Mouse (Mus musculus) intestine, postnatal 0 days (tissue): ENCODE data around the gene Kdm6a. TPM values are rescaled to one million over a fixed set of nuclear protein-coding genes. Genes with fewer than 3 reads are reported as not detected.
A peak's percentile ranks its signal among the peaks of the same experiment; 100 is the strongest.

Experiments
- ATAC-seq: fragments of 200-750 bp; cut with Nextera tagmentation; 2 replicates; pipeline ENCODE4 v1.8.0; 2017; ENCODE audit warnings: mild to moderate bottlenecking, moderate TSS enrichment, moderate library complexity
- H3K27ac ChIP-seq: fragments of 300-500 bp; sonication (generic); 2 replicates; pipeline ENCODE4 v1.5.1; 2014; ENCODE audit warnings: mild to moderate bottlenecking, low read depth, low read length, moderate library complexity
- H3K27me3 ChIP-seq: fragments of 300-500 bp; sonication (generic); replicated peaks from 2 replicates; pipeline ENCODE4 v1.6.1; 2014; ENCODE audit warnings: low read length, mixed read lengths; ENCODE audit not compliant: control insufficient read depth, insufficient read depth
- H3K36me3 ChIP-seq: fragments of 300-500 bp; sonication (generic); 2 replicates; pipeline ENCODE4 v1.6.1; 2014; ENCODE audit warnings: mild to moderate bottlenecking, moderate library complexity; ENCODE audit not compliant: control insufficient read depth, insufficient read depth
- H3K4me1 ChIP-seq: fragments of 300-500 bp; sonication (generic); replicated peaks from 2 replicates; pipeline ENCODE4 v1.6.1; 2014; ENCODE audit warnings: antibody characterized with exemption, low read length, mixed read lengths; ENCODE audit not compliant: control insufficient read depth, insufficient read depth
- H3K4me2 ChIP-seq: fragments of 300-500 bp; sonication (generic); replicated peaks from 2 replicates; pipeline ENCODE4 v1.6.1; 2014; ENCODE audit warnings: low read depth, mild to moderate bottlenecking, moderate library complexity
- H3K4me3 ChIP-seq: fragments of 300-500 bp; sonication (generic); 2 replicates; pipeline ENCODE4 v1.5.1; 2014; ENCODE audit warnings: low read depth, low read length
- H3K9ac ChIP-seq: fragments of 300-500 bp; sonication (generic); 2 replicates; pipeline ENCODE4 v1.6.1; 2014; ENCODE audit warnings: mild to moderate bottlenecking, low read depth, low read length
- H3K9me3 ChIP-seq: fragments of 300-500 bp; sonication (generic); 2 replicates; pipeline ENCODE4 v1.6.1; 2016; ENCODE audit warnings: mixed run types; ENCODE audit not compliant: control insufficient read depth
- CTCF ChIP-seq: sonication (generic); IDR thresholded peaks from 2 replicates; pipeline ENCODE4 v1.5.1; 2016; ENCODE audit warnings: low read depth, mild to moderate bottlenecking, control low read depth, antibody characterized with exemption, moderate library complexity
- WGBS: fragments of 180-500 bp; shearing (Covaris S2); extraction: QIAGEN DNeasy Blood & Tissue Kit; methylation state at CpG from one replicate; pipeline ENCODE4 v1.1.7; 2014; 5-methylcytosine and 5-hydroxymethylcytosine counted together
- polyA plus RNA-seq: library from polyadenylated mRNA; unstranded; fragments of >200 nt; fragmentation: Nextera tagmentation; extraction: Ambion mirVana; gene quantifications from 2 replicates; pipeline ENCODE4 v1.2.1, GENCODE M21; 2015

Kdm6a gene
- polyA plus RNA-seq, 1 experiment from 2014 or later = 9.5 TPM

- Histone ChIP-seq H3K4me2 (peak overlapping the region; percentile 78), H3K27me3 (no peaks in the 10 kb centered on the region), H3K27ac (peak overlapping the region; percentile 96), H3K4me3 (peak overlapping the region; percentile 77), H3K9ac (peak overlapping the region; percentile 94), H3K9me3 (no peaks in the 10 kb centered on the region), H3K4me1 (no peaks in the 10 kb centered on the region), H3K36me3 (no peaks in the 10 kb centered on the region)
- no peak for TF ChIP-seq CTCF
- 4% methylated on average over 10 of the region's 10 CpGs for WGBS
- no peak for ATAC-seq
Measured at GRCm38 (mm10) chrX:18163917-18164624, 1.7 kb downstream of the Kdm6a start.

DNA sequence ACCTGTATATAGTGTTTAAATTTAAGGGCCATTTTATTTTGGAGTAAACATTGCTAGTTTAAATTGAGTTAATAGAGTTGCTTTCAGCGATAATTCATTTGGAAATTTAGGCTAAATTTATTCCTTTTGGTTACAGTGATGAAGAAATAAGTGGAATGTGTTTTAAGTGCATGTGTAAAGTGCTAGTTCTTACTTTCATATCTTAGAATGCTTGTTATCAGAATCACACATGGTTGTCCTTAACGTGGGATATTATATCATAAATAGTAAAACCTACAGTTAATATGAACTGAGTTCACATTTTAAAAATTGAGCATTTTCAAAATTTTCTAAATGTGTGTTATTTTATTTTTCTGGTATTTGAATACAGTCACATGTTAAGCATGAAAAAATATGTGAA, 2.7 kb downstream of the Kdm6a start:
- no peak for TF ChIP-seq CTCF
- no peak for ATAC-seq

DNA sequence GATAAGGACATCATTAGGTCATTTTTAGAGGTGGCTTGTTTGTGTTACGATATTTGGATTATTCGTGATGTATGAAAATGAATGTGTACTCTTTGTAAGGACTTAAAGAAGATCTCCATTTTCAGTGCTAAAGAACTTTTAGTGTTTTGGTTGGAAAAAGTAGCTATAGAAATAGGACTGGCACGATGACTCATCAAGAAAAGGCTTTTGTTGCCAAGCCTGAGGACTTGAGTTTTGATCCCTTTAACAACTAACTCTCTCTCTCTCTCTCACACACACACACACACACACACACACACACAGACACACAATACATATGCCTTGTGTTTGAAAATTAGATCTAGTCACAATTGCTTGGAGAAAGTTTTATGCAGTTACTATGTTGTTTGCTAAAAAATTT, 4.6 kb downstream of the Kdm6a start:
- H3K4me2 ChIP-seq = no peak overlapping the region
- ATAC-seq = no peak
- H3K36me3 ChIP-seq = no peaks in the 10 kb centered on the region
- H3K27me3 ChIP-seq = no peaks in the 10 kb centered on the region
- WGBS = 59% methylated on average over 3 of the region's 3 CpGs
- H3K27ac ChIP-seq = no peak overlapping the region
- no peak overlapping the region for H3K9ac ChIP-seq
- no peak for TF ChIP-seq CTCF
- no peak overlapping the region for H3K4me3 ChIP-seq
- no peaks in the 10 kb centered on the region for H3K9me3 ChIP-seq
- no peaks in the 10 kb centered on the region for H3K4me1 ChIP-seq

More for the DNA sequence above, 2.7 kb downstream of the Kdm6a start:
- H3K4me1 ChIP-seq = no peaks in the 10 kb centered on the region
- H3K27me3 ChIP-seq = no peaks in the 10 kb centered on the region
- 49% methylated on average over 2 of the region's 2 CpGs for WGBS
- H3K9ac ChIP-seq = no peak overlapping the region
- peak overlapping the region; percentile 77; the same call in 1 of the 2 replicates for H3K4me3 ChIP-seq
- H3K27ac ChIP-seq = no peak overlapping the region
- H3K36me3 ChIP-seq = no peaks in the 10 kb centered on the region
- no peaks in the 10 kb centered on the region for H3K9me3 ChIP-seq
- peak overlapping the region; percentile 78; the same call in 1 of the 2 replicates for H3K4me2 ChIP-seq

GRCm38 (mm10) chrX:18168940-18169339, 6.6 kb downstream of the Kdm6a start:
- TF ChIP-seq CTCF = peak; percentile 38; the same call in 1 of the 2 replicates
- H3K36me3 ChIP-seq = no peaks in the 10 kb centered on the region
- H3K9me3 ChIP-seq = no peaks in the 10 kb centered on the region
- no peaks in the 10 kb centered on the region for H3K27me3 ChIP-seq
- no peak overlapping the region for H3K27ac ChIP-seq
- 95% methylated on average over 1 of the region's 1 CpGs for WGBS
- H3K4me1 ChIP-seq = no peaks in the 10 kb centered on the region; the same call in 1 of the 2 replicates
- no peak overlapping the region for H3K4me3 ChIP-seq
- no peak overlapping the region for H3K9ac ChIP-seq
- H3K4me2 ChIP-seq = no peak overlapping the region
- no peak for ATAC-seq

GRCm38 (mm10) chrX:18174831-18175230, 12.5 kb downstream of the Kdm6a start:
- TF ChIP-seq CTCF = no peak

GRCm38 (mm10) chrX:18177803-18178202, 15.4 kb downstream of the Kdm6a start:
- no peak for ATAC-seq
- Histone ChIP-seq H3K9me3 (no peaks in the 10 kb centered on the region), H3K27ac (no peak overlapping the region), H3K36me3 (no peaks in the 10 kb centered on the region), H3K4me1 (no peaks in the 10 kb centered on the region; the same call in 1 of the 2 replicates), H3K4me2 (no peak overlapping the region), H3K27me3 (no peaks in the 10 kb centered on the region), H3K9ac (no peak overlapping the region), H3K4me3 (no peak overlapping the region)
- TF ChIP-seq CTCF = no peak
- WGBS = 91% methylated on average over 4 of the region's 4 CpGs

More at GRCm38 (mm10) chrX:18174831-18175230, 12.5 kb downstream of the Kdm6a start:
- H3K4me3 ChIP-seq = no peak overlapping the region
- no peak overlapping the region for H3K4me2 ChIP-seq
- no peak overlapping the region for H3K27ac ChIP-seq
- no peak overlapping the region for H3K9ac ChIP-seq
- no peak for ATAC-seq
- no peaks in the 10 kb centered on the region for H3K9me3 ChIP-seq
- H3K4me1 ChIP-seq = no peaks in the 10 kb centered on the region; the same call in 1 of the 2 replicates
- WGBS = 23% methylated on average over 4 of the region's 4 CpGs
- H3K27me3 ChIP-seq = no peaks in the 10 kb centered on the region
- no peaks in the 10 kb centered on the region for H3K36me3 ChIP-seq
